Mouse (Mus musculus) thymus, adult 2 months (tissue): ENCODE results near the gene Gm6377.

Source experiments
- CTCF ChIP-seq: fragments of 200-500 bp; IDR thresholded peaks from 2 replicates; pipeline ENCODE4 v1.5.1; 2012; ENCODE audit warnings: mild to moderate bottlenecking, control low read depth, low read length, moderate library complexity, borderline replicate concordance; ENCODE audit not compliant: control insufficient read depth, poor library complexity, insufficient read depth; ENCODE audit errors: extremely low read depth
- POLR2A ChIP-seq: fragments of 200-500 bp; IDR thresholded peaks from 2 replicates; pipeline ENCODE4 v1.6.1; 2012; ENCODE audit warnings: mild to moderate bottlenecking, low read length, control low read depth, moderate library complexity; ENCODE audit not compliant: control insufficient read depth, poor library complexity, insufficient read depth; ENCODE audit errors: extremely low read depth

- TF ChIP-seq CTCF: no peak
- no peak for TF ChIP-seq POLR2A
Observed at GRCm38 (mm10) chrX:109189607-109190006, 6.9 kb upstream of the Gm6377 start.
